Mouse (Mus musculus): ENCODE results near the gene Fbn1. TPM values are rescaled to one million over a fixed set of nuclear protein-coding genes. Genes with fewer than 3 reads are reported as not detected.

The Fbn1 gene
- total and polyA plus RNA-seq, 3 experiments: 0.04 to 0.17 (median 0.09) TPM

GRCm38 (mm10) chr2:125449361-125449760, 58.4 kb downstream of the Fbn1 start:
- no peak for DNase-seq (ENCODE audit: extremely low read depth)
- no peak overlapping the region for H3K9ac ChIP-seq (ENCODE audit: insufficient read depth, low read depth)
- H3K79me2 ChIP-seq (replicated peaks; ENCODE audit: control insufficient read depth, extremely low read depth, insufficient read depth, poor library complexity, severe bottlenecking): no peaks in the 10 kb centered on the region
- TF ChIP-seq CHD2 (IDR thresholded peaks at IDR 0.05; ENCODE audit: low read length) (no peak), EP300 (IDR thresholded peaks at IDR 0.05; ENCODE audit: low read length) (no peak), POLR2AphosphoS2 (IDR thresholded peaks at IDR 0.05; ENCODE audit: low read depth, low read length) (no peak), SMC3 (IDR thresholded peaks at IDR 0.05; ENCODE audit: low read depth, low read length) (no peak), MYC (IDR thresholded peaks at IDR 0.05; ENCODE audit: low read depth, low read length) (no peak)
- no peaks in the 10 kb centered on the region for H3K9me3 ChIP-seq (replicated peaks; ENCODE audit: low read length)
- H3K27ac ChIP-seq (ENCODE audit: insufficient read depth, low read depth): no peak overlapping the region
- H3K4me2 ChIP-seq (ENCODE audit: insufficient read depth, low read depth, poor library complexity, severe bottlenecking): no peak overlapping the region
- in situ Hi-C loops (cut with MboI; ENCODE audit: low pct_ligation_motif_present, low pct_unique_long_range_greater_than_20kb, low sequenced_read_pairs) (no loop called here), dilution Hi-C loops (cut with MboI; ENCODE audit: extremely low pct_ligation_motif_present, extremely low pct_unique_long_range_greater_than_20kb, low sequenced_read_pairs) (no loop called here)
- no peaks in the 10 kb centered on the region; a peak in 1 of 4 replicates for H3K4me1 ChIP-seq (ENCODE audit: control insufficient read depth in 1 of 2, insufficient read depth in 2 of 2)
- H3K36me3 ChIP-seq (replicated peaks in 1 of 2; ENCODE audit: control insufficient read depth in 1 of 2, insufficient read depth in 1 of 2, low read length in 1 of 2): no peaks in the 10 kb centered on the region
- H3K4me3 ChIP-seq (replicated peaks in 1 of 3; ENCODE audit: low read depth in 2 of 3, low read length in 2 of 3, poor library complexity in 1 of 3): no peak overlapping the region
- H3K27me3 ChIP-seq (replicated peaks): no peaks in the 10 kb centered on the region

- Histone ChIP-seq H3K9ac (ENCODE audit: insufficient read depth, low read depth) (no peak overlapping the region), H3K27ac (ENCODE audit: insufficient read depth, low read depth) (no peak overlapping the region), H3K4me1 (ENCODE audit: control insufficient read depth in 1 of 2, insufficient read depth in 2 of 2) (no peaks in the 10 kb centered on the region; a peak in 1 of 4 replicates), H3K36me3 (replicated peaks in 1 of 2; ENCODE audit: control insufficient read depth in 1 of 2, insufficient read depth in 1 of 2, low read length in 1 of 2) (no peaks in the 10 kb centered on the region), H3K79me2 (replicated peaks; ENCODE audit: control insufficient read depth, extremely low read depth, insufficient read depth, poor library complexity, severe bottlenecking) (no peaks in the 10 kb centered on the region), H3K9me3 (replicated peaks; ENCODE audit: low read length) (no peaks in the 10 kb centered on the region), H3K27me3 (replicated peaks) (no peaks in the 10 kb centered on the region), H3K4me2 (ENCODE audit: insufficient read depth, low read depth, poor library complexity, severe bottlenecking) (no peak overlapping the region), H3K4me3 (replicated peaks in 1 of 3; ENCODE audit: low read depth in 2 of 3, low read length in 2 of 3, poor library complexity in 1 of 3) (no peak overlapping the region)
- dilution Hi-C loops (cut with MboI; ENCODE audit: extremely low pct_ligation_motif_present, extremely low pct_unique_long_range_greater_than_20kb, low sequenced_read_pairs) (no loop called here), in situ Hi-C loops (cut with MboI; ENCODE audit: low pct_ligation_motif_present, low pct_unique_long_range_greater_than_20kb, low sequenced_read_pairs) (no loop called here)
- no peak for TF ChIP-seq POLR2A (IDR thresholded peaks at IDR 0.05; ENCODE audit: low read depth, low read length)
- no peak for TF ChIP-seq CHD1 (IDR thresholded peaks at IDR 0.05; ENCODE audit: low read depth, low read length)
- TF ChIP-seq MAZ (IDR thresholded peaks at IDR 0.05; ENCODE audit: low read depth, low read length): no peak
- TF ChIP-seq EP300 (IDR thresholded peaks at IDR 0.05; ENCODE audit: low read length): no peak
- no peak for TF ChIP-seq MEF2A (IDR thresholded peaks at IDR 0.05; ENCODE audit: borderline replicate concordance, low read depth, low read length)
- TF ChIP-seq SMC3 (IDR thresholded peaks at IDR 0.05; ENCODE audit: low read depth, low read length): no peak
- TF ChIP-seq USF1 (IDR thresholded peaks at IDR 0.05; ENCODE audit: low read depth, low read length): no peak
- TF ChIP-seq MAFK (IDR thresholded peaks at IDR 0.05; ENCODE audit: insufficient replicate concordance, low read length): no peak
- TF ChIP-seq PAX5 (IDR thresholded peaks at IDR 0.05; ENCODE audit: low read length): no peak
- no peak for TF ChIP-seq UBTF (IDR thresholded peaks at IDR 0.05; ENCODE audit: low read depth, low read length)
- no peak for DNase-seq (ENCODE audit: extremely low read depth)
These were observed 58.9 kb downstream of the Fbn1 start for GRCm38 (mm10) chr2:125448881-125449280.

GRCm38 (mm10) chr2:125447274-125447898, 60.4 kb downstream of the Fbn1 start:
- Histone ChIP-seq H3K4me2 (ENCODE audit: insufficient read depth, low read depth, poor library complexity, severe bottlenecking) (no peak overlapping the region), H3K9ac (ENCODE audit: insufficient read depth, low read depth) (no peak overlapping the region), H3K27me3 (replicated peaks) (no peaks in the 10 kb centered on the region), H3K4me1 (ENCODE audit: control insufficient read depth in 1 of 2, insufficient read depth in 2 of 2) (no peaks in the 10 kb centered on the region; a peak in 1 of 4 replicates), H3K9me3 (replicated peaks; ENCODE audit: low read length) (no peaks in the 10 kb centered on the region), H3K36me3 (replicated peaks in 1 of 2; ENCODE audit: control insufficient read depth in 1 of 2, insufficient read depth in 1 of 2, low read length in 1 of 2) (no peaks in the 10 kb centered on the region), H3K4me3 (replicated peaks in 1 of 3; ENCODE audit: low read depth in 2 of 3, low read length in 2 of 3, poor library complexity in 1 of 3) (no peak overlapping the region), H3K27ac (ENCODE audit: insufficient read depth, low read depth) (no peak overlapping the region), H3K79me2 (replicated peaks; ENCODE audit: control insufficient read depth, extremely low read depth, insufficient read depth, poor library complexity, severe bottlenecking) (no peaks in the 10 kb centered on the region)
- no peak for DNase-seq (ENCODE audit: extremely low read depth)
- dilution Hi-C loops (cut with MboI; ENCODE audit: extremely low pct_ligation_motif_present, extremely low pct_unique_long_range_greater_than_20kb, low sequenced_read_pairs) (no loop called here), in situ Hi-C loops (cut with MboI; ENCODE audit: low pct_ligation_motif_present, low pct_unique_long_range_greater_than_20kb, low sequenced_read_pairs) (no loop called here)
- TF ChIP-seq E2F4 (IDR thresholded peaks at IDR 0.05; ENCODE audit: insufficient replicate concordance, low read depth, low read length) (no peak), MAFK (IDR thresholded peaks at IDR 0.05; ENCODE audit: insufficient replicate concordance, low read length) (no peak), CHD1 (IDR thresholded peaks at IDR 0.05; ENCODE audit: low read depth, low read length) (no peak)
